Mouse (Mus musculus): ENCODE data around the gene Olfr203. TPM values are rescaled to one million over a fixed set of nuclear protein-coding genes. Genes with fewer than 3 reads are reported as not detected.
"Not testable (repeated sequence)": the region's sequence is repeated elsewhere in the genome, so short reads cannot be mapped to it uniquely, and the experiment has no call there.

Gene Olfr203
- not detected in 2 replicates for total RNA-seq (2017)

- ATAC-seq (ENCODE audit: extremely low read depth, insufficient number of reproducible peaks, low FRiP score, poor library complexity, severe bottlenecking): no peak
These were observed at the start of gene Olfr203 for GRCm38 (mm10) chr16:59298581-59298980. Gene Olfr203 (plus strand): TSS chr16:59298881.

GRCm38 (mm10) chr16:59249684-59250083, 49.0 kb upstream of the Olfr203 start:
- ATAC-seq (ENCODE audit: extremely low read depth, insufficient number of reproducible peaks, low FRiP score, poor library complexity, severe bottlenecking): no peak

GRCm38 (mm10) chr16:59269097-59269496, 29.6 kb upstream of the Olfr203 start:
- not testable (repeated sequence) for ATAC-seq (ENCODE audit: extremely low read depth, insufficient number of reproducible peaks, low FRiP score, poor library complexity, severe bottlenecking)

GRCm38 (mm10) chr16:59272532-59272931, 26.1 kb upstream of the Olfr203 start, which contains the start of gene Olfr201:
Gene Olfr201 (minus strand): TSS chr16:59272632.
- not testable (repeated sequence) for ATAC-seq (ENCODE audit: extremely low read depth, insufficient number of reproducible peaks, low FRiP score, poor library complexity, severe bottlenecking)

- no peak for ATAC-seq (ENCODE audit: extremely low read depth, insufficient number of reproducible peaks, low FRiP score, poor library complexity, severe bottlenecking)
These were observed 18.1 kb upstream of the Olfr203 start for GRCm38 (mm10) chr16:59280542-59280941.

GRCm38 (mm10) chr16:59283476-59283875, 15.2 kb upstream of the Olfr203 start:
- no peak for ATAC-seq (ENCODE audit: extremely low read depth, insufficient number of reproducible peaks, low FRiP score, poor library complexity, severe bottlenecking)

GRCm38 (mm10) chr16:59286693-59287092, 12.0 kb upstream of the Olfr203 start, which contains the start of gene Olfr202:
Gene Olfr202 (minus strand): TSS chr16:59286793.
- ATAC-seq (ENCODE audit: extremely low read depth, insufficient number of reproducible peaks, low FRiP score, poor library complexity, severe bottlenecking): no peak

GRCm38 (mm10) chr16:59287576-59287975, 11.1 kb upstream of the Olfr203 start:
- ATAC-seq (ENCODE audit: extremely low read depth, insufficient number of reproducible peaks, low FRiP score, poor library complexity, severe bottlenecking): not testable (repeated sequence)

- ATAC-seq (ENCODE audit: extremely low read depth, insufficient number of reproducible peaks, low FRiP score, poor library complexity, severe bottlenecking): no peak
These were observed 19.5 kb downstream of the Olfr203 start, which contains the start of gene Olfr204 for GRCm38 (mm10) chr16:59318148-59318547. Gene Olfr204 (minus strand): TSS chr16:59318248.

- ATAC-seq (ENCODE audit: extremely low read depth, insufficient number of reproducible peaks, low FRiP score, poor library complexity, severe bottlenecking): not testable (repeated sequence)
These were observed 24.6 kb downstream of the Olfr203 start for GRCm38 (mm10) chr16:59323262-59323661.

GRCm38 (mm10) chr16:59331038-59331437, 32.4 kb downstream of the Olfr203 start, which contains the start of gene Olfr205:
Gene Olfr205 (minus strand): TSS chr16:59331138.
- no peak for ATAC-seq (ENCODE audit: extremely low read depth, insufficient number of reproducible peaks, low FRiP score, poor library complexity, severe bottlenecking)

GRCm38 (mm10) chr16:59349146-59349545, 50.5 kb downstream of the Olfr203 start, which contains the start of gene Olfr206:
Gene Olfr206 (minus strand): TSS chr16:59349246.
- ATAC-seq (ENCODE audit: extremely low read depth, insufficient number of reproducible peaks, low FRiP score, poor library complexity, severe bottlenecking): no peak

Other genes starting within 250 kb of the Olfr203 start
- gene Olfr190, start 220.9 kb upstream of the Olfr203 start, total RNA-seq (2017): under 0.01 TPM in 1 of 2 replicates, not detected in the other
- not detected in 2 replicates for gene Olfr191, start 209.1 kb upstream of the Olfr203 start, total RNA-seq (2017)
- gene Olfr193, start 187.0 kb upstream of the Olfr203 start, total RNA-seq (2017): not detected in 2 replicates
- 0.12 TPM in 1 of 2 replicates, not detected in the other for gene Olfr194, start 177.8 kb upstream of the Olfr203 start, total RNA-seq (2017)
- gene Olfr195, start 151.8 kb upstream of the Olfr203 start, total RNA-seq (2017): not detected in 2 replicates
- gene Olfr196, start 128.4 kb upstream of the Olfr203 start, total RNA-seq (2017): not detected in 2 replicates
- gene Olfr198, start 95.3 kb upstream of the Olfr203 start, total RNA-seq (2017): not detected in 2 replicates
- gene Olfr199, start 79.1 kb upstream of the Olfr203 start, total RNA-seq (2017): not detected in 2 replicates
- not detected in 2 replicates for gene Olfr201, start 26.2 kb upstream of the Olfr203 start, total RNA-seq (2017)
- gene Olfr202, start 12.1 kb upstream of the Olfr203 start, total RNA-seq (2017): not detected in 2 replicates
- gene Olfr204, start 19.4 kb downstream of the Olfr203 start, total RNA-seq (2017): not detected in 2 replicates
- gene Olfr205, start 32.3 kb downstream of the Olfr203 start, total RNA-seq (2017): not detected in 2 replicates
- 0.47 TPM in 1 of 2 replicates, not detected in the other for gene Olfr206, start 50.4 kb downstream of the Olfr203 start, total RNA-seq (2017)
- gene Olfr209, start 65.1 kb downstream of the Olfr203 start, total RNA-seq (2017): not detected in 2 replicates
- gene Gabrr3, start 108.5 kb downstream of the Olfr203 start, total RNA-seq (2017): not detected in 2 replicates
- gene Riox2, start 172.9 kb downstream of the Olfr203 start, total RNA-seq (2017): 57.2 and 68.2 TPM in 2 replicates